Mouse (Mus musculus) lung, adult 2 months (tissue): ENCODE measurements around the gene Nmrk1.

ENCODE experiments used
- CTCF ChIP-seq: fragments of 200-500 bp; IDR thresholded peaks from 2 replicates; pipeline ENCODE4 v1.5.1; 2011; ENCODE audit warnings: mild to moderate bottlenecking, low read length, control low read depth; ENCODE audit not compliant: insufficient read depth
- POLR2A ChIP-seq: fragments of 200-500 bp; IDR thresholded peaks from 2 replicates; pipeline ENCODE4 v1.6.1; 2011; ENCODE audit warnings: low read depth, mild to moderate bottlenecking, control low read depth, low read length, borderline replicate concordance; ENCODE audit errors: extremely low read depth

DNA sequence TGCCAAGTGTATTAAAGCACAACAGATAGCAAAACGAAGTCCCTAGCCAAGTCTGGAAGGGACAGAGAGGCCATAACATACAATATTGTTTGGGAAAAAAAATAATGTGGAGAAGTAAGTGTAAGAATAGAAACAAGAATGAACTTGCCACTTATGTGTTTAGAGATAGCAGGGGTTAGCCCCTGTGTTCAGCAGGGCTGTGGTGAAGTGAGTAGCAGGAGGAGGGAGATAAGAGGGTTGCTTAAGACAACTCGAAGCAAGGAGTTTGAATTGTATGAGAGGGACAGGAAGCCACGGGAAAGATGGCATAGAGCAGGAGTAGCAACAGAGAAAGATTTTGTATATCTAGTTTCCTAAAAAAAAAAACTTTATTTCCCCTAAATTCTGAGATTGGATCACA, 60.4 kb downstream of the Nmrk1 start:
- TF ChIP-seq POLR2A (no peak), CTCF (no peak)
